Mouse (Mus musculus): Measurements from ENCODE around the gene Nsl1.

DNA sequence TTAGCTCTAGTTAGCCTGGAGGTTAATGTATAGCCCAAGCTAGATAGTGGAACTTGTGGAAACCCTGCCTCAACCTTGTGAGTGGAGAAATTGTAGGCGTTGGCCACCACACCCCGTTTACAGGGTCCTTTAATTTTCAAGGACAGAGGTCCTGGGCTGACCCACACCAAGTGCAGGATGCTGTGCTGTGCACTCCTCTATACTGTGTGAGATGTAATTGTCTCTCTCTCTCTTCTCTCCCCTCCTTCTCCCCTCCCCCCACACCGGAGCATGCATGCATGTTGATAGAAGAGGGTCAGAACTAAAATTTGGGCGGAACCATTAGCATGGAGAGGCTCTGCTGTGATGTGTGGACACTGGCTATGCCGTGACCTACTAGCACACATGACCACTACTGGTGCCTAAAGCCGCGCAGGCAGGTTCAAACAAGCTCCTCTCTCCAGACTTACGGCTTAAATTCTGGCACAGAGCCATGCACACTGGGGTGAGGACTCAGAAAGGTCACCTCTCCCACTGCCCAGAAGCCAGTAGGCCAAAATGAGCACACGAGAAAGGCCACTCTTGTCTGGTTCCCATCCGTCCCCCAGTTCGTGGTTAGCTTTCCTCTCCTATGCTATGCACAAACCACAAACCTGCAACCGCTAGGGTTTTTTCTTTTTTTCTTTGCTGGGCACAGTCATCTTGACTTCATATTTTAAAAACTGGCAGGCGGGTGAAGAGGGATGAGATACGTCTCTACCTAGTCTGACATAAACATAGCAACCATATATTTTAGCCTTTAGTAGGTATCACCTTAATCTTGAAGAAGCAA lies 34.3 kb downstream of the Nsl1 start:
- no peak for TF ChIP-seq TCF12 (IDR thresholded peaks at IDR 0.05; ENCODE audit: insufficient read depth, poor library complexity, severe bottlenecking)
- TF ChIP-seq USF1 (IDR thresholded peaks at IDR 0.05; ENCODE audit: low read depth), result no peak
- TF ChIP-seq E2F4 (IDR thresholded peaks at IDR 0.05; ENCODE audit: insufficient read depth), result no peak
- TF ChIP-seq POLR2A (IDR thresholded peaks at IDR 0.05; ENCODE audit: insufficient read length, low read depth), result no peak
- no peak for TF ChIP-seq MAX (IDR thresholded peaks at IDR 0.05; ENCODE audit: low read depth)
- no peak for TF ChIP-seq POLR2AphosphoS2 (IDR thresholded peaks at IDR 0.05; ENCODE audit: insufficient read length, low read depth)
- no peak for TF ChIP-seq MYOD1 (IDR thresholded peaks at IDR 0.05; ENCODE audit: control insufficient read depth in 1 of 3, insufficient read length in 2 of 3, low read depth in 2 of 3)

Data from myocyte (in vitro differentiated cells).